Mouse (Mus musculus) liver, embryonic 11.5 days (tissue): ENCODE measurements around the gene Tsfm. TPM values are rescaled to one million over a fixed set of nuclear protein-coding genes. Genes with fewer than 3 reads are reported as not detected.
A peak's percentile ranks its signal among the peaks of the same experiment; 100 is the strongest.

Experiments
- ATAC-seq: fragments of 200-750 bp; cut with Nextera tagmentation; replicated peaks from 2 replicates; pipeline ENCODE4 v1.8.0; 2017; ENCODE audit warnings: moderate number of reproducible peaks, mild to moderate bottlenecking, moderate TSS enrichment, moderate library complexity; ENCODE audit not compliant: low FRiP score
- DNase-seq: peaks from one replicate; pipeline ENCODE4 v3.0.0-alpha.2; 2017; ENCODE audit warnings: low spot score
- H3K27ac ChIP-seq: fragments of 300-500 bp; sonication (generic); 2 replicates; pipeline ENCODE4 v1.5.1; 2014; ENCODE audit warnings: mild to moderate bottlenecking, low read depth, low read length, control low read depth
- H3K27me3 ChIP-seq: fragments of 300-500 bp; sonication (generic); replicated peaks from 2 replicates; pipeline ENCODE4 v1.6.1; 2014; ENCODE audit warnings: low read length, mixed read lengths; ENCODE audit not compliant: control insufficient read depth, insufficient read depth
- H3K36me3 ChIP-seq: fragments of 300-500 bp; sonication (generic); 2 replicates; pipeline ENCODE4 v1.6.1; 2014; ENCODE audit warnings: mild to moderate bottlenecking, low read length, moderate library complexity, mixed read lengths; ENCODE audit not compliant: control insufficient read depth, insufficient read depth
- H3K4me1 ChIP-seq: fragments of 300-500 bp; sonication (generic); replicated peaks from 2 replicates; pipeline ENCODE4 v1.6.1; 2014; ENCODE audit warnings: low read length, mixed read lengths; ENCODE audit not compliant: control insufficient read depth, insufficient read depth
- H3K4me2 ChIP-seq: fragments of 300-500 bp; sonication (generic); 2 replicates; pipeline ENCODE4 v1.6.1; 2014; ENCODE audit warnings: mild to moderate bottlenecking, control low read depth, moderate library complexity
- H3K4me3 ChIP-seq: fragments of 300-500 bp; sonication (generic); 2 replicates; pipeline ENCODE4 v1.5.1; 2014; ENCODE audit warnings: low read depth, low read length, control low read depth
- H3K9ac ChIP-seq: fragments of 300-500 bp; sonication (generic); 2 replicates; pipeline ENCODE4 v1.6.1; 2014; ENCODE audit warnings: low read depth, low read length, control low read depth
- H3K9me3 ChIP-seq: fragments of 300-500 bp; sonication (generic); 2 replicates; pipeline ENCODE4 v1.6.1; 2016; ENCODE audit warnings: low read length, inconsistent platforms, mixed read lengths; ENCODE audit not compliant: control insufficient read depth
- WGBS: fragments of 180-500 bp; shearing (Covaris S2); extraction: QIAGEN DNeasy Blood & Tissue Kit; methylation state at CpG from one replicate; pipeline ENCODE4 v1.1.7; 2014; 5-methylcytosine and 5-hydroxymethylcytosine counted together
- polyA plus RNA-seq: library from polyadenylated mRNA; unstranded; fragments of >200 nt; fragmentation: Nextera tagmentation; extraction: Ambion mirVana; gene quantifications from 2 replicates; pipeline ENCODE4 v1.2.1, GENCODE M21; 2014

Gene Tsfm
- polyA plus RNA-seq, 1 experiment from 2014 or later: 110 TPM

- no peak for DNase-seq
- WGBS: 37% methylated on average over 11 of the region's 11 CpGs
- Histone ChIP-seq H3K27ac (no peak overlapping the region), H3K4me3 (peak overlapping the region; percentile 99), H3K27me3 (no peaks in the 10 kb centered on the region), H3K9ac (peak overlapping the region; percentile 93), H3K4me2 (peak overlapping the region; percentile 81), H3K4me1 (peaks cover 62% of the 10 kb centered on the region), H3K9me3 (no peaks in the 10 kb centered on the region), H3K36me3 (no peaks in the 10 kb centered on the region; the same call in 1 of the 2 replicates)
- no peak for ATAC-seq
These were observed 49.6 kb downstream of the Tsfm start for GRCm38 (mm10) chr10:126980933-126981530.

GRCm38 (mm10) chr10:126980221-126980932 is 50.3 kb downstream of the Tsfm start:
- DNase-seq (peak; percentile 52), ATAC-seq (no peak)
- Histone ChIP-seq H3K27ac (peak overlapping the region; percentile 97), H3K9me3 (no peaks in the 10 kb centered on the region), H3K9ac (peak overlapping the region; percentile 93), H3K36me3 (no peaks in the 10 kb centered on the region; the same call in 1 of the 2 replicates), H3K4me2 (peak overlapping the region; percentile 81), H3K27me3 (no peaks in the 10 kb centered on the region), H3K4me3 (peak overlapping the region; percentile 99), H3K4me1 (peaks cover 57% of the 10 kb centered on the region)
- 12% methylated on average over 16 of the region's 16 CpGs for WGBS

GRCm38 (mm10) chr10:126979636-126980151 is 50.9 kb downstream of the Tsfm start:
- ATAC-seq: 0 out of 2 replicates have a peak, but pooled peaks have one; percentile 11
- WGBS: under 1% methylated on average over 56 of the region's 57 CpGs
- H3K4me1 ChIP-seq: peaks cover 53% of the 10 kb centered on the region

GRCm38 (mm10) chr10:126979121-126979635 is 51.5 kb downstream of the Tsfm start:
- H3K4me3 ChIP-seq: peak overlapping the region; percentile 99
- no peaks in the 10 kb centered on the region for H3K27me3 ChIP-seq
- peak overlapping the region; percentile 81 for H3K4me2 ChIP-seq
- H3K9ac ChIP-seq: peak overlapping the region; percentile 93
- ATAC-seq (peak; percentile 16), DNase-seq (peak; percentile 66)
- peaks cover 48% of the 10 kb centered on the region for H3K4me1 ChIP-seq
- H3K27ac ChIP-seq: peak overlapping the region; percentile 97
- no peaks in the 10 kb centered on the region for H3K9me3 ChIP-seq
- H3K36me3 ChIP-seq: no peaks in the 10 kb centered on the region; the same call in 1 of the 2 replicates
- 2% methylated on average over 52 of the region's 62 CpGs for WGBS

More at GRCm38 (mm10) chr10:126979636-126980151, 50.9 kb downstream of the Tsfm start:
- H3K4me2 ChIP-seq: peak overlapping the region; percentile 81
- peak overlapping the region; percentile 97 for H3K27ac ChIP-seq
- no peaks in the 10 kb centered on the region; the same call in 1 of the 2 replicates for H3K36me3 ChIP-seq
- no peaks in the 10 kb centered on the region for H3K9me3 ChIP-seq
- no peaks in the 10 kb centered on the region for H3K27me3 ChIP-seq
- H3K9ac ChIP-seq: peak overlapping the region; percentile 93
- H3K4me3 ChIP-seq: peak overlapping the region; percentile 99
- peak; percentile 63 for DNase-seq

GRCm38 (mm10) chr10:126978277-126978994 is 52.2 kb downstream of the Tsfm start, which contains the start of gene Ctdsp2:
Gene Ctdsp2, plus strand, starts transcription at chr10:126978717.
- DNase-seq (peak; percentile 100), ATAC-seq (peak; percentile 91)
- no peaks in the 10 kb centered on the region; the same call in 1 of the 2 replicates for H3K36me3 ChIP-seq
- under 1% methylated on average over 56 of the region's 56 CpGs for WGBS
- H3K4me2 ChIP-seq: peak within 1 kb of the TSS; percentile 83
- peak within 1 kb of the TSS; percentile 99 for H3K4me3 ChIP-seq
- no peaks in the 10 kb centered on the region for H3K27me3 ChIP-seq
- peak within 1 kb of the TSS; percentile 93 for H3K9ac ChIP-seq
- no peaks in the 10 kb centered on the region for H3K9me3 ChIP-seq
- H3K4me1 ChIP-seq: peaks cover 41% of the 10 kb centered on the region
- peak within 1 kb of the TSS; percentile 97 for H3K27ac ChIP-seq

GRCm38 (mm10) chr10:126977076-126977475 is 53.6 kb downstream of the Tsfm start:
- WGBS: 57% methylated on average over 4 of the region's 4 CpGs
- H3K4me3 ChIP-seq: no peak overlapping the region
- H3K4me1 ChIP-seq: peaks cover 39% of the 10 kb centered on the region

GRCm38 (mm10) chr10:126975706-126976105 is 54.9 kb downstream of the Tsfm start:
- WGBS: 79% methylated on average over 6 of the region's 6 CpGs

More at GRCm38 (mm10) chr10:126977076-126977475, 53.6 kb downstream of the Tsfm start:
- Histone ChIP-seq H3K27me3 (no peaks in the 10 kb centered on the region), H3K9me3 (no peaks in the 10 kb centered on the region), H3K27ac (no peak overlapping the region), H3K9ac (no peak overlapping the region), H3K4me2 (no peak overlapping the region), H3K36me3 (no peaks in the 10 kb centered on the region; the same call in 1 of the 2 replicates)
- no peak for ATAC-seq
- DNase-seq: no peak

GRCm38 (mm10) chr10:126972988-126973387 is 57.7 kb downstream of the Tsfm start:
- peaks cover 16% of the 10 kb centered on the region for H3K4me1 ChIP-seq
- DNase-seq (no peak), ATAC-seq (no peak)
- no peaks in the 10 kb centered on the region for H3K27me3 ChIP-seq
- WGBS: 41% methylated on average over 7 of the region's 7 CpGs
- no peak overlapping the region for H3K9ac ChIP-seq
- peak overlapping the region; percentile 69 for H3K27ac ChIP-seq
- no peaks in the 10 kb centered on the region for H3K9me3 ChIP-seq
- no peak overlapping the region for H3K4me2 ChIP-seq
- H3K4me3 ChIP-seq: no peak overlapping the region
- no peaks in the 10 kb centered on the region for H3K36me3 ChIP-seq

More at GRCm38 (mm10) chr10:126975706-126976105, 54.9 kb downstream of the Tsfm start:
- DNase-seq: no peak
- Histone ChIP-seq H3K9ac (no peak overlapping the region), H3K36me3 (no peaks in the 10 kb centered on the region), H3K9me3 (no peaks in the 10 kb centered on the region), H3K4me2 (no peak overlapping the region), H3K4me1 (peaks cover 25% of the 10 kb centered on the region), H3K4me3 (no peak overlapping the region), H3K27ac (no peak overlapping the region), H3K27me3 (no peaks in the 10 kb centered on the region)
- no peak for ATAC-seq
